Mouse (Mus musculus) bone marrow macrophage, adult 2 months (primary cell): ENCODE results near the gene Cldnd2. TPM values are rescaled to one million over a fixed set of nuclear protein-coding genes. Genes with fewer than 3 reads are reported as not detected.

Experiments
- H3K27ac ChIP-seq: 2 replicates; pipeline ENCODE4 v1.5.1; 2012; ENCODE audit warnings: low read depth, low read length; ENCODE audit not compliant: insufficient read depth
- H3K4me1 ChIP-seq: 2 replicates; pipeline ENCODE4 v1.6.1; 2012; ENCODE audit warnings: low read length; ENCODE audit not compliant: control insufficient read depth, insufficient read depth
- H3K4me3 ChIP-seq: 2 replicates; pipeline ENCODE4 v1.5.1; 2012; ENCODE audit warnings: mild to moderate bottlenecking, low read length, moderate library complexity; ENCODE audit not compliant: insufficient read depth
- CTCF ChIP-seq: IDR thresholded peaks from 2 replicates; pipeline ENCODE4 v1.5.1; 2012; ENCODE audit warnings: low read depth, mild to moderate bottlenecking, low read length, moderate library complexity
- POLR2A ChIP-seq: IDR thresholded peaks from 2 replicates; pipeline ENCODE4 v1.6.1; 2012; ENCODE audit warnings: mild to moderate bottlenecking, low read depth, low read length, borderline replicate concordance
- polyA plus RNA-seq: library from polyadenylated mRNA; stranded (reverse); fragments of >200 nt; gene quantifications from 2 replicates; pipeline ENCODE4 v1.2.4, GENCODE M21; 2012; ENCODE audit not compliant: missing spikeins, insufficient read depth, insufficient read length

The Cldnd2 gene
- polyA plus RNA-seq, 1 experiment, result not detected

DNA sequence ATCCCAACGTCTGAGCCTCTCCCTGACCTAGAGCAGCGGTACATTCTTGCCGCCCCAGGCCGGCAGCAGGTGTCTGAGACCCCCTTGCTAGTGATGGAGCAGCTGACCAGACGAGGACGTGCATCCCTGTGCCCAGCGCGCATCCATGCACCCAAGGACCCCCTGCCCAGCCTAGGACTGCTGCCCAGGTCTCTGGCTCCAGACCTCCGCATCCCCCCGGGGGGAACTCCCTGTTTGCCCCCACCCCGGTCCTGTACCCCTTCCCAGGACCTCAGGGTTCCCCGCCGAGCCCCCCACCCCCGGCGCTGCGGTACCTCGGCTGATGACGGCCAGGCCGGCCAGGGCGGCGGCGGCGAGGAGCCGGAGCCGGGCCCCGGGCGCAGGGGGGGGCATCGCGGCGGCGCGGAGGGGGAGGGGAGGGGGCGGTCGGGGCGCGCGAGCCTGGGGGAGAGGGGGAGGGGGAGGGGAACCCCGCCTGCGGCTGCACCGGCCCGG is 49.1 kb downstream of the Cldnd2 start, which contains the start of gene Iglon5:
TSS of gene Iglon5 (minus strand) at position 445 of the 495 bp plus-strand sequence.
- H3K4me3 ChIP-seq, result no peak within 1 kb of the TSS
- no peak within 1 kb of the TSS for H3K27ac ChIP-seq
- H3K4me1 ChIP-seq, result no peaks in the 10 kb centered on the region
- TF ChIP-seq POLR2A (no peak), CTCF (no peak)

DNA sequence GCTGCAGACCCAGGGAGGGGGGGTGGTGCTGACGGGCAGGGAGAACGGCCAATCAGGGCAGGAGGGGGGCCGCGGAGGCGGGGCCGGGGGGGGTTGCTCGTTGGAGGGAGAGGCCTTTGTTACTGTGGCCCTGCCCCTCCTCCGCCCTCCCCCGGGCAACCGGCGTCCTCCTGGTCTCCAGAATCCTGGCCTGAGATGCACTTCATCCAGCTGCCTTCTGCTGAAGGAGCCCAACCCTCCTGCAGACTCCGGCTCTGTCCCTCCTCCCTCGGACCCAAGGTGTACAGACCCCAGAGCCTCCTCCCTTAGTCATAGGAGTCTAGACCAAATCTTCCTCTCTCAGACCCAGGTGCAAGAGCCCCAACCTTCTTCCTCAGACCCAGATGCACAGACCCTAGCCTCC is 49.6 kb downstream of the Cldnd2 start:
- Histone ChIP-seq H3K4me1 (no peaks in the 10 kb centered on the region), H3K4me3 (no peak overlapping the region), H3K27ac (no peak overlapping the region)
- TF ChIP-seq CTCF (no peak), POLR2A (no peak)

DNA sequence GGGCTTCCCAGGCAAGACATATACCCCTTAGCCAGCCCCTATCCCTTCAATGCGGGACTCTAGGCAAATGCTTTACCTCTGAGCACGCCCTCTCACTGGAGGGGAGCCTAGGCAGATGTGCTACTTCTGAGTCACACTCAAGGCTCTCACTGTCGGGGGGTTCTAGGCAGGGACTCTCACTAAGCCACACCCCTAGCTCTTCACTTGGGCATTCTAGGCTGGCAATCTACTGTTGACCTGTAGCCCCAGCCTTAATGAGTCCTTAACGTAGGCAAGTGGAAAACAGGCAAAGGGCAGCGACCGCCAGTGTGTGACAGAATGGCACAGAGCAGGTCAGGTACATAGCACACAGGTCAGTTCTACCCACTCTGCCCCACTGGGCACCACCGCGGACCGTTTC is 50.3 kb downstream of the Cldnd2 start:
- no peaks in the 10 kb centered on the region for H3K4me1 ChIP-seq
- no peak overlapping the region for H3K27ac ChIP-seq
- H3K4me3 ChIP-seq, result no peak overlapping the region
- TF ChIP-seq POLR2A (no peak), CTCF (no peak)

Other genes with a start within 250 kb of the Cldnd2 start
- 29.9 and 33.0 TPM in 2 replicates for gene Zfp715, start 127.5 kb upstream of the Cldnd2 start, polyA plus RNA-seq
- gene Siglecf, start 89.4 kb upstream of the Cldnd2 start, polyA plus RNA-seq, result 0.59 TPM in 1 of 2 replicates, not detected in the other
- gene Siglecg, start 32.6 kb upstream of the Cldnd2 start, polyA plus RNA-seq, result not detected in 2 replicates
- not detected in 2 replicates for gene Lim2, start 13.1 kb upstream of the Cldnd2 start, polyA plus RNA-seq
- not detected in 2 replicates for gene Nkg7, start 3.7 kb upstream of the Cldnd2 start, polyA plus RNA-seq
- 79.5 and 87.0 TPM in 2 replicates for gene Etfb, start 3.3 kb downstream of the Cldnd2 start, polyA plus RNA-seq
- gene Gm45233, start 3.3 kb downstream of the Cldnd2 start, polyA plus RNA-seq, result not detected in 2 replicates
- gene Vsig10l, start 22.4 kb downstream of the Cldnd2 start, polyA plus RNA-seq, result 4.5 and 4.9 TPM in 2 replicates
- gene Iglon5, start 49.3 kb downstream of the Cldnd2 start, polyA plus RNA-seq, result not detected in 2 replicates
- not detected in 2 replicates for gene 4931406B18Rik, start 65.2 kb downstream of the Cldnd2 start, polyA plus RNA-seq
- gene Cd33, start 103.6 kb downstream of the Cldnd2 start, polyA plus RNA-seq, result 54.9 and 67.4 TPM in 2 replicates
- 6.6 and 7.5 TPM in 2 replicates for gene Zfp658, start 121.5 kb downstream of the Cldnd2 start, polyA plus RNA-seq
- 4.7 and 5.5 TPM in 2 replicates for gene Zfp719, start 138.8 kb downstream of the Cldnd2 start, polyA plus RNA-seq
- not detected in 2 replicates for gene Zfp819, start 166.4 kb downstream of the Cldnd2 start, polyA plus RNA-seq
- gene Ceacam18, start 193.9 kb downstream of the Cldnd2 start, polyA plus RNA-seq, result not detected in 2 replicates
- 41.5 and 47.6 TPM in 2 replicates for gene Siglece, start 219.4 kb downstream of the Cldnd2 start, polyA plus RNA-seq
- gene Ctu1, start 231.2 kb downstream of the Cldnd2 start, polyA plus RNA-seq, result 4.7 and 7.7 TPM in 2 replicates
- gene Klk14, start 249.6 kb downstream of the Cldnd2 start, polyA plus RNA-seq, result not detected in 2 replicates